Mouse (Mus musculus) small intestine, adult 2 months (tissue): Measurements from ENCODE around the gene Dph1. TPM values are rescaled to one million over a fixed set of nuclear protein-coding genes. Genes with fewer than 3 reads are reported as not detected.

Experiments
- H3K27ac ChIP-seq: fragments of 200-500 bp; 2 replicates; pipeline ENCODE4 v1.5.1; 2012; ENCODE audit warnings: low read depth, low read length, control low read depth, inconsistent platforms; ENCODE audit not compliant: insufficient read depth
- H3K27me3 ChIP-seq: fragments of 200-500 bp; 2 replicates; pipeline ENCODE4 v1.6.1; 2012; ENCODE audit warnings: mild to moderate bottlenecking, moderate library complexity, low read length, inconsistent platforms; ENCODE audit not compliant: control insufficient read depth, insufficient read depth
- H3K36me3 ChIP-seq: fragments of 200-500 bp; 2 replicates; pipeline ENCODE4 v1.6.1; 2012; ENCODE audit warnings: mild to moderate bottlenecking, low read length, control low read depth, inconsistent platforms; ENCODE audit not compliant: control insufficient read depth, insufficient read depth
- H3K4me1 ChIP-seq: fragments of 200-500 bp; 2 replicates; pipeline ENCODE4 v1.6.1; 2012; ENCODE audit warnings: low read length, inconsistent platforms, mixed read lengths; ENCODE audit not compliant: control insufficient read depth, insufficient read depth, insufficient read length
- H3K4me3 ChIP-seq: fragments of 200-500 bp; 2 replicates; pipeline ENCODE4 v1.5.1; 2012; ENCODE audit warnings: low read depth, mild to moderate bottlenecking, control low read depth, inconsistent platforms, low read length, moderate library complexity
- CTCF ChIP-seq: fragments of 200-500 bp; IDR thresholded peaks from 2 replicates; pipeline ENCODE4 v1.5.1; 2012; ENCODE audit warnings: low read depth, mild to moderate bottlenecking, control low read depth, inconsistent platforms, low read length, moderate library complexity, mixed read lengths; ENCODE audit not compliant: insufficient replicate concordance, insufficient read length; ENCODE audit errors: extremely low read depth
- POLR2A ChIP-seq: fragments of 200-500 bp; IDR thresholded peaks from 2 replicates; pipeline ENCODE4 v1.6.1; 2012; ENCODE audit warnings: low read depth, mild to moderate bottlenecking, control low read depth, inconsistent platforms, low read length, moderate library complexity
- WGBS: fragments of 180-500 bp; shearing (Covaris S2); methylation state at CpG from one replicate; pipeline ENCODE4 v1.1.7; 2018; 5-methylcytosine and 5-hydroxymethylcytosine counted together
- polyA plus RNA-seq: library from polyadenylated mRNA; depleted of rRNA; stranded (reverse); fragments of >200 nt; gene quantifications from 2 replicates; pipeline ENCODE4 v1.2.3, GENCODE M21; 2012; rRNA removed

The Dph1 gene
- 9.9 and 13.7 TPM in 2 replicates for polyA plus RNA-seq

GRCm38 (mm10) chr11:75190905-75191441 is at the start of gene Dph1:
Dph1 (minus strand) TSS chr11:75191241.
- no peaks in the 10 kb centered on the region for H3K36me3 ChIP-seq
- 69% methylated on average over 5 of the region's 5 CpGs for WGBS
- TF ChIP-seq CTCF: no peak
- peak within 1 kb of the TSS; percentile 20 for H3K27ac ChIP-seq
- peak within 1 kb of the TSS; percentile 82 for H3K4me3 ChIP-seq
- H3K27me3 ChIP-seq: no peaks in the 10 kb centered on the region
- H3K4me1 ChIP-seq: peaks cover 15% of the 10 kb centered on the region

DNA sequence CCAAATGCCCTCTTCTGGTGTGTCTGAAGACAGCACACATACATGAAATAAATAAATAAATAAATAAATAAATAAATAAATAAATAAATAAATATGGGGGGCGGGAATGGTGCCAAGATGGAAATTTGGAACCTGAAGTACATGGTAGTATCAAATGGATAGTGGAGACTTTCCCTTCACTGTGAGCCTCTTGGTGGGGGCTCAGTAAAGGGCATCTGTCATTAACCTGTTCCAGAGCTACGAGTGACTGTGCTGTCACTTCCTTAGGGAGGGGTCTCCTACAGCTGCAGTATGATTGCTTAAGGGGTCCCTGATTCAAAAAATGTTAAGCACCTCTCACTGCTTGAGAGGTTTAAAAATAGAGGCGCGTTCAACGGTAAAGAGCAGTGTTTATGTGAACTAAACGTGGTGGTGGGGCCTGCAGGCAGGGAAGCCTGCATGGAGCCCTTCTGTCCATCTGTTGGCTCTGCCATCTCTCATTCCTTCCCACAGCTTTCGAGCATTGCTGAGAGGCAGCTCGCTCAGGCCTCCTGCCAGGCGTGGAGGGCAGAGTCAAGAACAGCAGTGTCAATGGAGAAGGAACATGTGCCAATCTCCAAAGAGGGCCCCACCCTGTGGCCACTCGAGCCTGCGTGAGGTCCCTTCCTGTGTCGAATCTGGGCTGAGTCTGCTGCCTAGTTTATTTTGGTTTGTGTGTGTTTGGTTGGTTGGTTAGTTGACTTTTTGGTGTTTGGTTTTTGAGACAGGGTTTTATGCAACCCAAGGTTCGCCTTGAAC is 49.3 kb upstream of the Dph1 start:
- H3K36me3 ChIP-seq: no peaks in the 10 kb centered on the region
- no peak overlapping the region for H3K4me3 ChIP-seq
- H3K27ac ChIP-seq: no peak overlapping the region
- WGBS: 64% methylated on average over 13 of the region's 13 CpGs
- TF ChIP-seq CTCF (no peak), POLR2A (no peak)
- no peaks in the 10 kb centered on the region for H3K27me3 ChIP-seq
- H3K4me1 ChIP-seq: peaks cover 5% of the 10 kb centered on the region; the same call in 1 of the 2 replicates

GRCm38 (mm10) chr11:75234745-75235144 is 43.7 kb upstream of the Dph1 start:
- Histone ChIP-seq H3K27ac (no peak overlapping the region), H3K36me3 (no peaks in the 10 kb centered on the region), H3K4me3 (no peak overlapping the region), H3K27me3 (no peaks in the 10 kb centered on the region), H3K4me1 (peaks cover 2% of the 10 kb centered on the region; the same call in 1 of the 2 replicates)
- TF ChIP-seq POLR2A: no peak
- no peak for TF ChIP-seq CTCF
- WGBS: 10% methylated on average over 16 of the region's 16 CpGs

DNA sequence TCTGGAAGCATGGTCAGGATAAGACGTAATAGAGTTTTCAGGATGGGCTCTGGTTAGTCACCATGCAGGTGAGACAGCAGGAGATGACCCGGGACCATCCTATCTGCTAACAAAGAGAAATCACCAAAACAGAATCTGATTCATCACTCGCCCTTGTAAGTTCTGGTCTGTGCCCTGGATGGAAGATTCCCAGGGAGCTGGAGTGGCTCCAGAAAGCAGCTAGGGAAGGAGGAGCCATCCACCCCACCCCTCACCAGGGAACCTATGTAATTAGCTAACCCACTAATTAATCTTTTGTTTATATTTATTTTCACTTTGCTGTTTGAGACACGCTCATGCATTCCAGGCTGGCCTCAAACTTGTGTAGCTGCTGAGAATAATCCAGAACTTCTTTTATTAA is 41.4 kb upstream of the Dph1 start:
- no peaks in the 10 kb centered on the region for H3K27me3 ChIP-seq
- no peak overlapping the region for H3K27ac ChIP-seq
- H3K4me3 ChIP-seq: no peak overlapping the region
- TF ChIP-seq POLR2A: no peak
- TF ChIP-seq CTCF: no peak
- no peaks in the 10 kb centered on the region for H3K36me3 ChIP-seq
- 83% methylated on average over 4 of the region's 4 CpGs for WGBS
- peaks cover 2% of the 10 kb centered on the region; the same call in 1 of the 2 replicates for H3K4me1 ChIP-seq

DNA sequence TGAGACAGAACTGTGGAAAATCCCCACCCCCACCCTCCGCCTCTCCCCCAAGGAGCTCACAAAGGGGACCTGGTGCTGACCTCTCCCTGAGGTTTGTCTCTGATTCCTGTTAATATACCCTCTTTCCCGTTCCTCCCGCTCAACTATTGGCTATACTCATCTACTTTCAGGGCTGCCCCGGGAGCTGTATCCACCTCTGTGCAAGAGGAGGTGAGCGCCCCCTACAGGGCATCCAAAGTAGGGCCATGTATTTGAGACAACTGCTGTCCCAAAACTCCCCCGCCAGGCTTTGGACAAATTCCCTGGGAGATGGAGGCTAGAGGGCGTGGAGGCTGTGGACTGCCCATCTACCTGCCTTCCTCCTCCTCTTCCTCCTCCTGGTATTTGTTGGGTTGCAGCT is 40.7 kb upstream of the Dph1 start:
- Histone ChIP-seq H3K4me3 (no peak overlapping the region), H3K27ac (no peak overlapping the region), H3K27me3 (no peaks in the 10 kb centered on the region), H3K36me3 (no peaks in the 10 kb centered on the region), H3K4me1 (peaks cover 2% of the 10 kb centered on the region; the same call in 1 of the 2 replicates)
- WGBS: 8% methylated on average over 7 of the region's 7 CpGs
- peak; percentile 92 for TF ChIP-seq CTCF
- no peak for TF ChIP-seq POLR2A

- WGBS: 91% methylated on average over 6 of the region's 6 CpGs
- Histone ChIP-seq H3K4me1 (peaks cover 2% of the 10 kb centered on the region; the same call in 1 of the 2 replicates), H3K36me3 (no peaks in the 10 kb centered on the region), H3K4me3 (no peak overlapping the region), H3K27ac (no peak overlapping the region), H3K27me3 (no peaks in the 10 kb centered on the region)
- TF ChIP-seq CTCF: no peak
- TF ChIP-seq POLR2A: no peak
Measured at GRCm38 (mm10) chr11:75230272-75230760, 39.3 kb upstream of the Dph1 start.

- Histone ChIP-seq H3K27ac (no peak overlapping the region), H3K4me3 (no peak overlapping the region), H3K27me3 (no peaks in the 10 kb centered on the region), H3K4me1 (peaks cover 2% of the 10 kb centered on the region; the same call in 1 of the 2 replicates), H3K36me3 (no peaks in the 10 kb centered on the region)
- TF ChIP-seq CTCF (no peak), POLR2A (no peak)
- WGBS: 72% methylated on average over 6 of the region's 6 CpGs
Measured at GRCm38 (mm10) chr11:75229289-75229688, 38.2 kb upstream of the Dph1 start.
